Mouse (Mus musculus): ENCODE results near the gene Trpv4.

Gene Trpv4

DNA sequence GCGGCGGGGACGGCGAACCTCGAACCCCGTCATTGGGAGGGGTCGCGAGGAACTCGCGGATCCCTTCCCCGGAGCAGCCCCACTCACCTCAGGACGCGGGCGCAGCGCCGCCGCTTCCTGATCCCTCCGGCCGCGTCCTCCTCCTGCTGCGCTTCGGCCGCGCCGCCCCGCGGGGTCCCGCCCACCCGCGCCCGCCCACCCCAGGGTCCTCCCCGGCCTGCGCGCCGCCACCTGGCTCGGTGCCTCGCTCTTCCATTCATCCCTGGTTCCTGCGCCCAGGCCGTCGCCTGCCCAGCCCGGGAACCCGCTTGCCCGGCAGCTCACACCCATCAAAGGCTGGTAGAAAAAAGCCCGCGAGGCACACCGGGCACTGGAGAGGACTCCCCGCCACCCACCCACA, at the start of gene Trpv4:
TSS of gene Trpv4 (minus strand) at position 167 of the 400 bp plus-strand sequence.
- DNase-seq, result no peak

DNA sequence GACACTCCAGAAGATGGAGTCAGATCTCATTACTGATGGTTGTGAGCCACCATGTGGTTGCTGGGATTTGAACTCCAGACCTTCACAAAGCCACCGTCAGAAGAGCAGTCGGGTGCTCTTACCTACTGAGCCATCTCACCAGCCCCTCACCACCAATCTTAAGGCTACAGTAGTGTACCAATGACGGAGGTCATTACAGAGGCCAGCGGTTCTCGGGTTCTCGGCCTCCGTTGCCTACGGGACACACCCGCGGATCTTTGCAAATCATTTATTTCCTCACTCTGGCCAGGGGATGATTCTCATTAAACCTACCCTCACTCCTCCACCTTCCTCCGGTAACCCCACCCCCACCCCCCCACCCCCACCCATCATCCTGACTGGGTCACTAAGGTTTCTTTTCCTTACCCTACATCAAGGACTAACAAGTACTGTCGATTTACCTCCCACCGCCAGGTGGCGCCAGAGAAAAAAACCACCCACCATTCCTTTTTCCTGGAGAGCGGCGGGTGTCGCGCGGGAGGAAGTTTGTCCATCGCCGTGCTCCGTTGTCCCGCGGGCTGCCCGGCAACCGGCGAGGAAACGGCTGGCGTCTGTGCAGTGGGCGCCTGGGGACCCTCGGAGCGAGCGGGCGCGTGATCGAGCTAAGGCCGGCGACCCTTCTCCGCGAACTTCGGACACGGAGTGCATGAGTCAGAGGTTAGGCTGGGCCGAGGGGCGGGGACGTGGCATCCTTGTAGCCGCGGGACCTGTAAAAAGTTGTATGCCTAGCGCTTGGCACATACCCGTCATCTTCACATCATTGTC, 49.2 kb upstream of the Trpv4 start, which contains the start of gene Tchp:
TSS of gene Tchp (plus strand) at position 496 of the 804 bp plus-strand sequence.
- peak; percentile 97 to 98 for DNase-seq

DNA sequence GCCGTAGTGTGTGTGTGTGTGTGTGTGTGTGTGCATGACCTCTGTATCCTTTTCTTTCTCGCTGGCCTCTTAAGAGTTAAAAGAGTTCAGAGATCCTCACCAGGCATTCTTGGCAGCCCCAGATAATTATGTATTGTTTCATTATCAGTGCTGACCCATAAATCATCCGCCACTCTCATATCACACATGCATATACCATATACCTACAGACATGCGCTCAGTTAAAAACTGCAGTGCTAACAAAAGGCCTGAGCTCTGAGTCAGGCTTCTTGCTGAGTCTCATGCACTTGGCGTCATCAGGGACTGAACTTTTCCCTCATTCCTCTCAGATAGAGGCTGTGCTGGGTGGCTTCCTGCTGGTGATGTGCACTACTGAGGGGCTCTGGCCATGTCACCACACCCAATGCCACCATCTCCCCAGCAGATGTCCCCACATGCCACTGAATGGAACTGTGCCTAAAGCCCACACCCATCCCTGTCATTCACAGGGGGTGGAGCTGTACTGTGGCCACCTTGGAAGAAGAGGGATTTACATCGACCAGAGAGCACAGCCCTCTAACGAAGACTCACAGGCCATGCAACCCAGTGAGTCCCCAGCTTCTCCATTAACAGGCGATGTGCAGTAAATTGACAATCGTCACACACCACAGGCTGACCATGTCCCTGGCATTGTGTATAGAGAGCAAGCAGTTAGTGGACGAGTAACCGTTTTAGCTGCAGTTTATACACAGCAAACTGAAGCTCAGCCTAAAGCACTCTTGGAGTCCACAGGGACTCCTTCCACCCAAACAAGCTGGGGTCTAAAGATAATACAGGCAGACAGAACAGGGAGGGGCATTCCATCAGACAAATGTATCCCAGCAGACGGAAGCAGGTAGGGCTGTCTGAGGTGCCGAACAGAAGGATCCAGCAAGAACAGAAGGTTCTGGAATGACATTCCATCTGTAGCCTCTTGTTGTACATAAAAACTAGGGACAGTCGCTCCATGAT, 44.5 kb upstream of the Trpv4 start:
- DNase-seq, result peak; percentile 67 to 77

DNA sequence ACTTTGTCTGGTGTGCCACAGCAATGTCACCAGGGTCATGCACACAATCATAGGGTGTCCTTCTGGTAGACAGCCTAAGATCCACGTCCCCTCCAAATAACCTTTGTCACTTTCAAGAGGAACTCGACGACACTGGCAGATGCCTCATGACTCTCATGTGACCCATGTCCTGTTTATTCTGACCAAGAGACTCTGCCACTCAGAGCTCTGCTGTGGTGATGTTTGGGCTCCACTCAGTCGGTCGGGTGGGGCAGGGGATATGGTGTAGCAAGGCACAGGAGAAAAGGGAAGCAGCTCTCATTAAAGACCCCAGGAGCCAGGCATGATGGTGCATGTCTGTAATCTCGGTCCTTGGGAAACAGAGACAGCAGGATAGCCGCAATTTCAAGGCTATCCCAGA, 40.8 kb upstream of the Trpv4 start:
- no peak for DNase-seq

DNA sequence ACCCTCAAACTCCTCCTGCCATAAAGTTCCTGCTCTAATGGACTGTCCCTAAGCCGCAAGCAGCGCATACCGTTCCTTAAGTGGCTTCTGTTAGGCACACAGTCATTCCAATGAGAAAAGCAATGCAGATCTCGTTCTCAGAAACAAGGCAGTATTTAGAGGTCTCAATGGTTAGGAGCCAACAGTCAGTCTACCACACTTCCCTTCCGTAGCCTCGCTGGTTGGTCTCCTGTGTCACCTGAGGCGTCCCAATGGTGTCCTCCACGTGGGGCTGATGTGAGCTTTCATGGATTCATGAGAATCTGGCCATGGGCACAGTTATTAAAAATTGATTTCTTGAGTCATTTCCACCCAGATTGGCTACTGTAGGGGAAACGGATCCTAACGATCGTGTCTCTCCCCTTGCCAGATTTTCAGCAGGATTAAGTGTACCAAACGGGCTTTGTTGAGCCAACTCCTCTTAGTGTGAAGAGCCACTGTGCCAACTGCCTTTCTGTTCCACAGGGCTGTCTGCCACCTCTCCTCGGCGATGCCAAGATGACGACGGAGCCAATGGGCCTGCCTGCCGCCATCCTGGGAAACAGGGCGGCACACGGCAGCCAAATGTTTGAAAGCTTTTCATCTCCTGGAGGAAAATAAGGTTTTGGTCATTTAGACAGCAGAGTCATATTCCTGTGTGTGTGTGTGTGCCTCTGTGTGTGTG, 40.0 kb upstream of the Trpv4 start:
- DNase-seq, result peak; percentile 98 to 99

DNA sequence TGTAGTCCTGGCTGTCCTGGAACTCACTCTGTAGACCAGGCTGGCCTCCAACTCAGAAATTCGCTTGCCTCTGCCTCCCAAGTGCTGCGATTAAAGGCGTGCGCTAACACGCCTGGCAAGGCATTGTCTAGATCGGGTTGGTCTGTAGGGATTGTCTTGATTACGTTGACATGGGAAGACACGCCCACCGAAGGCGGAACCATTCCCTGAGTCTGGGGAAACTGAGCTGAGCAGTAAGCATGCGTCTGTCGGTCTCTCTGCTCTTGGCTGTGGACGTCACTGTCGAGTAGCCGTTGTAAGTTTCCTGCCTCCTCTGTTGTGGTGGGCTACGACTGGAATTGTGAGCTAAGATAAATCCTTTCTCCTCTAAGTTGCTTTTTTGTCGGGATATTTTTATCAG, 38.7 kb upstream of the Trpv4 start:
- no peak for DNase-seq

DNA sequence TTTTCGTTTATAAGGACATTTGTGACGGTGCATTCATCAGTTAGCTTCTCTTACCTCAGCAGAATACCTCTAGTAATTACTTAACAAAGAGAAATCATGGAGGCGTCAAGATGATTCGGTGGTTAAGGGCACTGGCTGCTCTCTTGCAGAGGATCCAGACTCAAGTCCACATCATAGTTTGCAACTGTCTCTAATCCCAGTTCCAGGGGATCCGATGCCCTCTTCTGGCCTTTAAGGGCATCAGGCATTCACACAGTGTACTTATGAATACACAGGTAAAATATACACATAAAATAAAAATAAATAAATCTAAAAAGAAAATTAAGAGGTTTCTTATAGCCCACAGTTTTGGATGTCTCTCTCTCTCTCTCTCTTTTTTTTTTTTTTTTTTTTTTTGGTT, 37.6 kb upstream of the Trpv4 start:
- DNase-seq, result no peak

DNA sequence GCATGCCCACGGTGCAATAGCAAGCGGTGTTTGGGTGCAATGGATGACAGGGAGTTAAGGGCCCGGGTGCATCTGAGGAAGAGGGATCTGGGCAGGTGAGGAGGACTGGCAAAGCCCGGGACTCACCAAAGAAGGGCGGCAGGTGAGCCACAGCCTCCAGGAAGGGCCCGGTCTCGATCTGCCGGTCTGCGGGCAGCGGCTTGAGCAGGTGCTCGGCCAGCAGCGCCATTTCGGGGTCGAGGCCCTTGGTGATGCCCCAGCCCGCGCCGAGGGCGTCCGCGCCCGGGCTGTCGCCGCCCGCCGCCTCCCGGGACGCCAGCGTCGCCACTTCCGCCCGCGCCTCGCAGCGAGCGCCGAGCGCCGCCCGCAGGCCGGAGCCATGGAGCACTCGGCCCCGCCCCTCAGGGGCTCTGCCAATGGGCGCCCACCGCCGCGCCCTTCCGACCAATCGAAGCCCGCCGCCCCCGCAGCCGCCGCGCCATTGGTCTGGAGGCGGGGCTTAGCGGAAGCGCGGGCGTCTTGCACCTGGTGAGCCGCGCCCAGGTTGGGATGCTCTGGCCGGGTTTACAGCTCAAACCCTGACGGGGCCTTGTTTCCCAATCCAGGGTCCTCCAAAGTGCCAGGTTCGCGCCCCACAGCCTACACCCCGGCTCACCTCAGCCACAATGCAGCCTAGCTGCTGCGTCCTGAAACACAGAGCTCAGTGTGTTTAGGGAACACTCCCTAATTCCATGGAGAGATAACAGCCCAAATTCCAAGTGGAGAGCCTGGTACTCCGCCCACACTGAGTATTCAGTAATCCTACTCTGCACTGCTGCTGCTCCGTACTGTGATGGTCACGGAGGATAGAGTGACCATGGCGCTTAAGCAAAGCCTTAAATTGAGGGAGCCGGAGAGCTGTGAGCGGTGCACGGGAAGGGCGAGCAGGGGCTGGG, 32.7 kb upstream of the Trpv4 start, which contains the start of gene Gltp:
TSS of gene Gltp (minus strand) at position 352 of the 935 bp plus-strand sequence.
- peak; percentile 95 to 96 for DNase-seq

DNA sequence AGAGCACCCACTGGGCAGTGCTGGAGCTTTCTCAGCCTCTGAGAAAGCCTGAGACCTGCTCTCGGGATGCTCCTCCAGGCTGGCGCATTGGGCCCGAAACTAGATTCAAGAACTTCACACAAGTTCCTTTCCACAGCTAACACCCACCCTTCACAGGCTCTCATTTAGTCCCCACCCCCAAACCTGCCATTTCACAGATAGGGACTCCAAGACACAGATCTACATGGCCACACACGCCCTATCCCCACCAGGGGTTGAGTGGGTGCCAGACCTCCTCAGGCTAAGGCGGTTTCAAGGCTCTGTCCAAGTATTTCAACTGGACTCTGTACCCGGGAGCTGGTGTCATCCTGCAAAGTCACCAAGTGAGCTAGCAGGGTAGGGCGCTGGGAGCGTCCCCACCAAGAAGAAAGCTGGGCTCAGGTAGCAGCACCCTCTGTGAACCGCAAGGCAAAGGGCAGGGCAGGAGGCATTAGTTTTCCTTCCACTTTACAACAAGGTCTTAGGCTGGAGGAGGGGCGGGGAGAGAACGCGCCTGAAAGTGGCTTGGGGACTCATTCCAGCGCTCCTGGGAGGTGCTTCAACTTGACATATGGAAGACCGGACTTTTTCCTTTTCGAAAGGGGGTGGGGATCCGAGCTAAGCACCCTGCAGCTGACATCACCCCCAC, 31.6 kb upstream of the Trpv4 start:
- DNase-seq, result peak in 1 of 2 experiments; percentile 49

DNA sequence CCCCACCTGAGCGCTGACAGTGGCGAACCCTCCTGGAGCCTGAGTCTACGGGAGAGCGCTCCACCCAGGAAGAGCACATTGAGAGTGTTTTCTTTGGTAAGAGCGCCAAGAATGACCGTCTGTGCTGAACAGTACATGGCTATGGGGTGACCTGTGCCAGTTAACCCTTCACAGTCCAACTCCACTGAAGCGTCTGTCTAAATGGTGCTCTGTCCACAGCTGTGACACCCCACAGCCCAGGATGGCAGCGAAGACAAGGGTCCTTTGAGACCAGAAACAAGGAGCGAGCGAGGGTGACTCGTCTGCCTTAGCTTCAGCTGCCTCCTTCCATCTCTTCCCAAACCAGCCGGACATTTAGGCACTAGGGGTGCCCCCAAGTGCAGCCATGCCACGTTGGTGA, 30.5 kb upstream of the Trpv4 start:
- no peak for DNase-seq

DNA sequence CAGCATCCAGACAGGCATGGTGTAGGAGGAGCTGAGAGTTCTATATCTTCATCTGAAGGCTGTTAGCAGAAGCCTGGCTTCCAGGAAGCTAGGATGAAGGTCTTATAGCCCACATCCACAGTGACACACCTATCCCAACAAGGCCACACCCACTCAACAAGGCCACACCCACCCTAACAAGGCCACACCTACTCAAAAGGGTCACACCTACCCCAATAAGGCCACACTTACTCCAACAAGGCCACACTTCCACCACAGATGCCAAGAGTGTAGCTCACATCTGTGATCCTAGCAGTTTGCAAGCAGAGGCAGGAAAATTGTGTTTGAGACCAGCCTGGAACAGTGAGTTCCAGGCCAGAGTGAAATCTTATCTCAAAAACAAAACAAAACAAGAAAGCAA, 29.7 kb upstream of the Trpv4 start:
- DNase-seq, result no peak

DNA sequence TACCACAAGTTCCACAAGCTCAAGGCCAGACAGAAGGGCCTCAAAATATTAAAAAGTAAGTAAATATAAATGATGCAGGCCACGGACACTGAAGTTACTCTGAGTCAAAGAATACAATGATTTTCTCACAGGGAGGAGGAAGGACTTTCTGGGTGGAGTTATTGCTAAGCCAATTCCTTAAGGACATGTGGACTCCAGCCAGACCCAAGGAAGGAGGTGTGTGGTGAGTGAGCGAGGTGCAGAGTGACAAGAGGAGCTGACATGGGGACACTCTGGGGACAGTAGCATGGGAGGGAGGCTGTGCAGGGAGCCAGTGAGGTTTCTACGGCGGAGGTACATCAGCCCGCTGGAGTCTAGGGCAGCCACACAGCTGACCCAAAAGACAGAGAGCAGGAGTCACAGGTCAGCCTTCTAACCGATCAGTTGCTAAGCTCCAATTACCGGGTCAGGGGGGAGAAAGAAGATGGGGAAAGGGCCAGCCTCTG, 28.5 kb upstream of the Trpv4 start:
- DNase-seq, result no peak

DNA sequence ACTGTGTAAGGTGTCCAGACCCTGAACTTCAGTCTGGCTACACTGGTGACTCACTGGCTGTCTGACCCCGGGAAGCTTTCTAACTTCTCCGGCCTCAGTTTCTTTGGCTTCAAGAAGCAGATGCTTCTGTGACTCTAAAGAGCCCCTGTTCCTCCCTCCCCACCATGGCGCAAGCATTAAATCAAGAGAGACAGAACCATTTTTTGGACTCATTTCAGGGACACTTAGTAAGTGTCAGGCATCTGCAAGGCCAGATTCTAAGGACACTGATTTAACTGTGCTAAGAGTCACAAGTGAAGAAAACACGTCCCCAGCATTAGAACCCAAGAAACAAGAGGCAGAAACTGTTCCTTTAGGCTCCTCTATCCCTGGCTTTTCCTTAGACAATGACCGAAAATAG, 27.8 kb upstream of the Trpv4 start:
- DNase-seq, result no peak

DNA sequence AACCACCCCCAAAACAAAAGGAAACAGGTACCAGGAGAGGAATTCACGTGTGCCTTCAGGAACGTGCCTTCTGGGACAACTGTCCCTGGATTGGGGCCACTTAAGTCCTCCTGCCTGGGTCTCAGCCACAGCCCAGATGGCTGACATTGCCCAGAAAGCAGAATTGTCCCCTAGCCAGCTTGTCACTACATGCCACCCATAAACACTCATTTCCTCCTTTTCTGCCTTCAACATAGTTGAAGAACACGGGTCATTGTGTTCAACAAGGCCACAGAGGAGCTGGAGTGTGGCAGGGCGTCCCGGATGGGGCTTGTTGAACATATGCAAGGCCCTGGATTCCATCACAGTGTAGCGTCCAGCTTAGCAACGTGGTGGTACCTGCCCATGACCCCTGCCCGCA, 23.5 kb upstream of the Trpv4 start:
- DNase-seq, result peak; percentile 73 to 77

DNA sequence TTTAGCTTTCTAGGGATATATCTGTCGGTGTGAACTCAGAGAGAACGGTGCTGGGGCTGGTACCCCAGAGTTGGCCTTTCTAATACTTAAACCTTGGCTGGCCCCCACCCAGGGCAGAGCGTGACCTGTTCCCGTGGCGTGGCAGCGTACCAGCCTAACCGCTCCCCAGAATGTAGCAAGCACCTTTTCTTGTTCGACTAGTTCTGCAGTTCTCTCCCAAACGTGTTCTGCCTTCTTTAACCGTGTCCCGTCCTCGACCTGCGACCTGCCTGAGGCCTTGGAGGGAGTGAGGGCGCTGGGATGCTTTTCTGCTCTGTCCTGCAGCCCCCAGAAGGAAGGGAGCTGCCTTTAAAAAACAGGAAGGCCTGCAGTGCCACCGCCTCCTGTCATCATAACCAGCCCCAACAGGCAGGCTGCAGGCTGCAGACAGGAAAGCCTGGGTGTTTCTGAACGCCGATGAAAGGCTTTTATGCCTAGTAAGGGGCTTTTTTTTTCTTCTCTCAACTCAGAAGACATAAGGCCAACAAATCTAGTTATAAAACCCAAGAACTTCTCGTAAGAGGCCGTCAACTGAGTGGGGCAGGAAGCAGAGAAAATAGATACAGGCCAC, 22.6 kb upstream of the Trpv4 start:
- DNase-seq, result no peak

DNA sequence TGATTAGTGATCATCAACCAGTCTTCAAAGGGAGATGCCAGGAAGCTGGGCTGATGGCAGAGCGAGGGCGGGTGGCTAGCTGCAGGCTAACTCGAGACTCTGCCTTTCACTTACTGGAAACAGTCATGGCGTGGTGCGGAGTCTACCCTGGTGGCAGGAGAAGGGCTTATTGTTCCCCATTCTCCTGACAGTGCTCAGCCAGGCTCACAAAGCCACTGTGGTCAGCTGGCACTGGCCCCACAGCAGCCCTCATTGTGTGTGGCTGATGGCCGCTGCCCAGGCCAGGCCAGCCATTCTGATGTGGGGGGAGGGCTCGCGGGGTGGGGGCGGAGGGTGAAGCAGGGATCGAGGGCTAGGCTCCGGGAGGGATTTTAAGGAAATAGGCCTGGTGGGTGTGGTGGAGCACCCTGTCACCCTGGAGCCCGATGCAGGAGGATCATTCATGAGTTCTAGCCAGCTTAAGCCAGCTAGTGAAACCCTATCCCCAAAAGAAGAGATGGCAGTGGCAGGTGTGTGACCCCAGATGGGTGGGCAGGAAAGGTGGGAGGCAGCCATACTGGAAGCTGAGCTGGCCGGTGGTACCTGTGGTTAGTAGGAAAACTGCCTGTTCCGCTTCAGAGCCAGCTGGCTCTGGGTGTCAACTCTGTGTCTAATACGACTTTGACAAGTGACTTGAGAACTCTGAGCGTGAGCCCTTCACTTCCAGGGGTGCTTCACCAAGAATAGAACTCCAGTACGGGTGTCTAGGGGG, 21.8 kb upstream of the Trpv4 start:
- DNase-seq, result peak in 1 of 2 experiments; percentile 60

DNA sequence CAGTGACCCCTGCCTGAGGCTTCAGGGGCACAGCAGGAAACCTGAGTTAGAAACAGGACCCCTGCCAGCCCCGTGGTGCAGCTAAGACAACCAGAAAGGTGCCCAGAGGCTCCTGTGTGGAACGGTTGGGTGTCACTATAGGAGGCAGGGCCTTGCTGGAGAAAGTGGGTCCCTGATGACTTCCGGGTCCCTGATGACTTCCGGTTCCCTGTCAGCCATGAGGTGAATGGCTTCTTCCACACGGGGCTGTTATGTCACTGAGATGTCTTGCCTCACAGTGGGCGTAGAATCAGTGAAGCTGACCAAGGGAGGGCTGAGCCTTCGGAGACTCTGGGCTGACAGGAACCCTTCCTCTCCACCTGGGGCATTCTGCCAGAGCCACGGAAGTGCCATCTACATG, 16.4 kb upstream of the Trpv4 start:
- DNase-seq, result no peak

DNA sequence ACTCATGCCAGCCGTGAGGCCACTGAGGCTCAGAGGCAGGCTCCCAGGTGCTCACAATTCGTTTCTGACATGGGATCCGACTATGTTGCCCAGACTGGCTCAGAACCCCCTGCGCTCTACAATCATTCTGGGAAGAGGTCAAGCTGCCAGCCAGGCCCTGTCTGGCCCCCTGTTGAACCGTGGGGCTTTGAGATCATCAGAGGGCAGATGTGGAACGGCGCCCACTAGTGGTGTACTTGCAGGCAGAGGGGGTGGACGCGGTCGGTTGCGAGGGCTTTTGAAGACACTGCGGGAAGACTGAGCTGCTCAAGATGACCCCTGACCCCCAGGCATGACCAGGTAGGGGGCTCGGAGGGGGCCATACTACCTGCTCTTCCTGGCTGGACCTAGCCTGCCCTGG, 14.9 kb upstream of the Trpv4 start:
- DNase-seq, result no peak

DNA sequence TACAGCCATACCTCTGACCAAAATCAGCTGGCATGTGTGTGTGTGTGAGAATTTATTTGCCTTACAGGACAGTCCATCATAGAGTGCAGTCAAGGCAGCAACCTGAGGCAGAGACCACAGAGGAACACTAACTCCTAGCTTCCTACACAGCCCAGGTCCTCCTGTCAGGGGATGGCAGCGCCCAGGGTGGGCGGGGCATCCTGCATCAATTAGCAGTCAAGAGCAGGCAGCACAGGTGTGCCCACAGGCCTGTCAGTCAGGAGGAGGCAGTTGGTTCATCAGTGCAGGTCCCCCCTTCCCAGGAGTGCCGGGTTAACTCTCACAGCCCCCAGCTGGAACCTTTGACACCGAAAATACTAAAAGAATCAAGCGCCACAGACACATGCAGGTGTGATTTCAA, 10.8 kb upstream of the Trpv4 start:
- no peak for DNase-seq

Measured in cerebellum, postnatal 14 days (tissue).